Mouse (Mus musculus): Measurements from ENCODE around the gene Ccdc34.

DNA sequence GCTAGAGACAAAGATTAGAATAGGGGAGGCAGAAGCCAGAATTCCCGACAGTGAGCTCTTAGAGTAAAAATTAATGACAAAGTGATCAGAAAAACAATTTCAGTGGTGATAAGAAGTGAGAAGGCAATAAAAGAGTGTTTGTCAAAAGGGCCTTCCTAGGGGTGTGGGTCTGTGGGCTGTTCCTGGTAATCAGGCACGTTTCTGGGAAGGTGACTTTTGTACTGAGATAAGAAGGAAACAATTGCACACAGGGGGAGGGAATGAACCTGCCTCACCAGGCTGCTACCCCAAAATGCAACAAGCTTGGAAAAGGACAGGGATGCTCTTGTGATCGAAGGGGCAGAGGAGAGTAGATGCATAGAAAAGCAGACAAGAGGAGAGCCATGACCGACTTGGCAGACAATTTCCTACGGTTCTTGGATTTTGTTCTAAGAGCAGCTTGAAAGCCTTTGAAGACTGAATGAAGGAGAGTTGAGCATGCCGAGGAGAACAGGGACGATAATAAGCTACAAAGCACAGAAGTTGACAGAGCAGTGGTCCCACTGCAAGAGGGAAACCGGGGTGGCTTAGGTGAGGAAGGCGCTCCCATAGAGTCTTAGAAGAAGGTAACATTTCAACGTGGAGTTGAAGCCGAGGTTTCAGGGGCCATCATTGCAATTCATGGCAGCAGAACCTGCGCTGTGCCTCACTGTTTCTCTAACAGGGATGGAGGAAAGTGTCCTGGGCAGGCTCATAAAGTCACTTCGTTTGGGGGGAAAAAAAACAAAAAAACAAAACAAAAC, 185.3 kb downstream of the Ccdc34 start:
- no peak for TF ChIP-seq CTCF (IDR thresholded peaks at IDR 0.05; ENCODE audit: control insufficient read depth, insufficient read depth, low read length)
- TF ChIP-seq POLR2A (IDR thresholded peaks at IDR 0.05; ENCODE audit: borderline replicate concordance, control insufficient read depth, low read depth, low read length) = no peak

All from bone marrow, adult 2 months (tissue).